Mouse (Mus musculus) midbrain, embryonic 11.5 days (tissue): ENCODE measurements at regions not wholly inside any gene's neighbourhood (a gene's known extent, or its start where the extent isn't known, plus 50 kb on each side); places are given as distances from the start of the nearest gene placed in this dataset.

Experiments used
- ATAC-seq: fragments of 200-750 bp; cut with Nextera tagmentation; 2 replicates; pipeline ENCODE4 v1.8.0; 2017; ENCODE audit warnings: moderate TSS enrichment, moderate library complexity; ENCODE audit not compliant: low FRiP score
- DNase-seq: peaks from one replicate; pipeline ENCODE4 v3.0.0; 2015; ENCODE audit warnings: low spot score; ENCODE audit errors: missing footprints
- H3K27ac ChIP-seq: fragments of 300-500 bp; sonication (generic); 2 replicates; pipeline ENCODE4 v1.5.1; 2014; ENCODE audit warnings: low read depth, low read length
- H3K27me3 ChIP-seq: fragments of 300-500 bp; sonication (generic); 2 replicates; pipeline ENCODE4 v1.6.1; 2014; ENCODE audit warnings: mild to moderate bottlenecking, low read length, moderate library complexity, mixed read lengths; ENCODE audit not compliant: control insufficient read depth, insufficient read depth
- H3K36me3 ChIP-seq: fragments of 300-500 bp; sonication (generic); 2 replicates; pipeline ENCODE4 v1.6.1; 2014; ENCODE audit warnings: mild to moderate bottlenecking, low read length, moderate library complexity, mixed read lengths; ENCODE audit not compliant: control insufficient read depth, insufficient read depth
- H3K4me1 ChIP-seq: fragments of 300-500 bp; sonication (generic); 2 replicates; pipeline ENCODE4 v1.6.1; 2014; ENCODE audit warnings: low read length; ENCODE audit not compliant: control insufficient read depth, insufficient read depth
- H3K4me2 ChIP-seq: fragments of 300-500 bp; sonication (generic); 2 replicates; pipeline ENCODE4 v1.6.1; 2014; ENCODE audit warnings: mild to moderate bottlenecking, moderate library complexity
- H3K4me3 ChIP-seq: fragments of 300-500 bp; sonication (generic); 2 replicates; pipeline ENCODE4 v1.5.1; 2014; ENCODE audit warnings: low read depth, low read length
- H3K9ac ChIP-seq: fragments of 300-500 bp; sonication (generic); 2 replicates; pipeline ENCODE4 v1.6.1; 2014; ENCODE audit warnings: low read length
- H3K9me3 ChIP-seq: fragments of 300-500 bp; sonication (generic); 2 replicates; pipeline ENCODE4 v1.6.1; 2016; ENCODE audit warnings: low read length; ENCODE audit not compliant: control insufficient read depth
- WGBS: fragments of 180-500 bp; shearing (Covaris S2); extraction: QIAGEN DNeasy Blood & Tissue Kit; methylation state at CpG from one replicate; pipeline ENCODE4 v1.1.7; 2014; 5-methylcytosine and 5-hydroxymethylcytosine counted together

- Histone ChIP-seq H3K27me3 (no peaks in the 10 kb centered on the region), H3K4me2 (no peak overlapping the region), H3K4me1 (no peaks in the 10 kb centered on the region), H3K27ac (no peak overlapping the region), H3K36me3 (no peaks in the 10 kb centered on the region), H3K4me3 (no peak overlapping the region), H3K9ac (no peak overlapping the region), H3K9me3 (no peaks in the 10 kb centered on the region)
- WGBS: 90% methylated on average over 5 of the region's 5 CpGs
- DNase-seq: no peak
- ATAC-seq: no peak
These were observed 2177.9 kb downstream of the 4930444P10Rik start for GRCm38 (mm10) chr1:13915216-13915615.

- 80% methylated on average over 2 of the region's 2 CpGs for WGBS
- Histone ChIP-seq H3K9ac (no peak overlapping the region), H3K27ac (no peak overlapping the region), H3K4me2 (no peak overlapping the region), H3K36me3 (no peaks in the 10 kb centered on the region), H3K9me3 (no peaks in the 10 kb centered on the region), H3K4me3 (no peak overlapping the region), H3K4me1 (no peaks in the 10 kb centered on the region), H3K27me3 (no peaks in the 10 kb centered on the region)
- ATAC-seq: no peak
- no peak for DNase-seq
These were observed 2214.0 kb downstream of the 4930444P10Rik start for GRCm38 (mm10) chr1:13879126-13879525.

- ATAC-seq: no peak
- Histone ChIP-seq H3K4me1 (no peaks in the 10 kb centered on the region), H3K27ac (no peak overlapping the region), H3K36me3 (no peaks in the 10 kb centered on the region), H3K27me3 (no peaks in the 10 kb centered on the region), H3K9me3 (no peaks in the 10 kb centered on the region), H3K4me2 (no peak overlapping the region), H3K9ac (no peak overlapping the region), H3K4me3 (no peak overlapping the region)
- no peak for DNase-seq
These were observed 2219.2 kb downstream of the 4930444P10Rik start for GRCm38 (mm10) chr1:13873925-13874324.

- Histone ChIP-seq H3K36me3 (no peaks in the 10 kb centered on the region), H3K9me3 (no peaks in the 10 kb centered on the region), H3K4me3 (no peak overlapping the region), H3K9ac (no peak overlapping the region), H3K4me2 (no peak overlapping the region), H3K27me3 (no peaks in the 10 kb centered on the region), H3K4me1 (no peaks in the 10 kb centered on the region), H3K27ac (no peak overlapping the region)
- peak; percentile 62 for DNase-seq
- ATAC-seq: no peak
These were observed 2220.6 kb downstream of the 4930444P10Rik start for GRCm38 (mm10) chr1:13872536-13872935.

GRCm38 (mm10) chr1:13870631-13871286 lies 2222.4 kb downstream of the 4930444P10Rik start:
- WGBS: 82% methylated on average over 3 of the region's 3 CpGs
- H3K9ac ChIP-seq: no peak overlapping the region
- H3K27ac ChIP-seq: no peak overlapping the region
- no peak overlapping the region for H3K4me2 ChIP-seq
- H3K4me1 ChIP-seq: no peaks in the 10 kb centered on the region
- H3K9me3 ChIP-seq: no peaks in the 10 kb centered on the region
- DNase-seq: no peak
- ATAC-seq: no peak
- H3K27me3 ChIP-seq: no peaks in the 10 kb centered on the region
- H3K36me3 ChIP-seq: no peaks in the 10 kb centered on the region
- H3K4me3 ChIP-seq: no peak overlapping the region

- Histone ChIP-seq H3K9me3 (no peaks in the 10 kb centered on the region), H3K4me3 (no peak overlapping the region), H3K4me1 (0 out of 2 replicates have a peak, but pooled peaks cover 6% of the 10 kb centered on the region), H3K4me2 (no peak overlapping the region), H3K27ac (no peak overlapping the region), H3K9ac (no peak overlapping the region), H3K36me3 (no peaks in the 10 kb centered on the region), H3K27me3 (no peaks in the 10 kb centered on the region; the same call in 1 of the 2 replicates)
- ATAC-seq (no peak), DNase-seq (no peak)
These were observed 2227.4 kb downstream of the 4930444P10Rik start for GRCm38 (mm10) chr1:13865713-13866112.

- Histone ChIP-seq H3K27me3 (peaks cover 4% of the 10 kb centered on the region), H3K9ac (no peak overlapping the region), H3K9me3 (no peaks in the 10 kb centered on the region), H3K4me3 (no peak overlapping the region), H3K27ac (no peak overlapping the region), H3K4me1 (0 out of 2 replicates have a peak, but pooled peaks cover 6% of the 10 kb centered on the region), H3K4me2 (no peak overlapping the region), H3K36me3 (no peaks in the 10 kb centered on the region)
- 31% methylated on average over 1 of the region's 1 CpGs for WGBS
- ATAC-seq (no peak), DNase-seq (no peak)
These were observed 2229.4 kb downstream of the 4930444P10Rik start for GRCm38 (mm10) chr1:13863712-13864111.

GRCm38 (mm10) chr1:13861070-13861511 lies 2232.0 kb downstream of the 4930444P10Rik start:
- Histone ChIP-seq H3K4me3 (no peak overlapping the region), H3K9me3 (no peaks in the 10 kb centered on the region), H3K4me1 (0 out of 2 replicates have a peak, but pooled peaks cover 6% of the 10 kb centered on the region), H3K36me3 (no peaks in the 10 kb centered on the region), H3K27ac (no peak overlapping the region), H3K27me3 (peaks cover 4% of the 10 kb centered on the region), H3K4me2 (no peak overlapping the region), H3K9ac (no peak overlapping the region)
- peak; percentile 90 for DNase-seq
- peak; percentile 88 for ATAC-seq
- WGBS: 19% methylated on average over 5 of the region's 5 CpGs

GRCm38 (mm10) chr1:13860469-13860868 lies 2232.7 kb downstream of the 4930444P10Rik start:
- peaks cover 4% of the 10 kb centered on the region for H3K27me3 ChIP-seq
- ATAC-seq (peak; percentile 43; the same call in 1 of the 2 replicates), DNase-seq (no peak)
- no peaks in the 10 kb centered on the region for H3K9me3 ChIP-seq
- H3K4me2 ChIP-seq: no peak overlapping the region
- H3K27ac ChIP-seq: no peak overlapping the region
- no peaks in the 10 kb centered on the region for H3K36me3 ChIP-seq
- H3K4me3 ChIP-seq: no peak overlapping the region
- H3K4me1 ChIP-seq: 0 out of 2 replicates have a peak, but pooled peaks cover 6% of the 10 kb centered on the region
- WGBS: 53% methylated on average over 3 of the region's 3 CpGs
- H3K9ac ChIP-seq: no peak overlapping the region
